8 mouse cellular contexts compared by ENCODE assay signal in the genomic region with DNA sequence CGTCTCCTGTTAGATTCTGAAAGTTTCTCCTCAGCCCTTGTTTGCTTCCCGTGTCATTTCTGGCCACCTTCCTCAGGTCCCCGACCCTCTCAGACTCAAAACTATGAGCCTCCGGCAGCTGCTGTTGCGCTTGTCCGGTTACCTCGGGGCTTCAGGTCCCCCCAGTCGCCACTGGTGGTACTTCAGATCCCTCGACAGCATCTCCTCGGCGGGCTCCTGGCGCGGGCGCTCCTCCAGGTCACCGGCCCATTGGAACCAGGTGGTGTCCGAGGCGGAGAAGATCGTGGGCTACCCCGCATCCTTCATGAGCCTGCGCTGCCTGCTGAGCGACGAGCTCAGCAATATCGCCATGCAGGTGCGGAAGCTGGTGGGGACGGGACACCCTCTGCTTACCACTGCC. TPM values are rescaled to one million over a fixed set of nuclear protein-coding genes. Genes with fewer than 3 reads are reported as not detected.
DNase-seq lines count a peak whose midpoint lies in the region; ATAC-seq and TF ChIP-seq lines count a peak whose summit lies in the region.

No protein-coding gene starts in this region.

- ATAC-seq in frontal cortex, adult (ENCODE audit: low TSS enrichment) = peak; percentile 10; the same call in 1 of the 2 replicates
- ATAC-seq in heart, postnatal 0 days (ENCODE audit: insufficient read depth, low read depth) = peak; percentile 17
- peak; percentile 28 for ATAC-seq in limb, embryonic 14.5 days (ENCODE audit: low FRiP score, low read depth)
- peak; percentile 69 for ATAC-seq in midbrain, embryonic 16.5 days

- 1% methylated on average over 25 of the region's 25 CpGs for WGBS in heart, postnatal 0 days
- 0% methylated on average over 25 of the region's 25 CpGs for WGBS in limb, embryonic 14.5 days
- under 1% methylated on average over 25 of the region's 25 CpGs for WGBS in midbrain, embryonic 16.5 days

- H3K9me3 ChIP-seq in heart, postnatal 0 days (replicated peaks; ENCODE audit: control insufficient read depth, low read length) = no peaks in the 10 kb centered on the region
- no peaks in the 10 kb centered on the region for H3K9me3 ChIP-seq in limb, embryonic 14.5 days (ENCODE audit: control insufficient read depth, low read length)
- H3K9me3 ChIP-seq in midbrain, embryonic 16.5 days (replicated peaks; ENCODE audit: control insufficient read depth, low read length, poor library complexity, severe bottlenecking) = no peaks in the 10 kb centered on the region

- H3K4me2 ChIP-seq in heart, postnatal 0 days (ENCODE audit: low read depth, low read length) = peak overlapping the region; percentile 93
- H3K4me2 ChIP-seq in limb, embryonic 14.5 days (replicated peaks; ENCODE audit: low read depth, low read length, severe bottlenecking) = peak overlapping the region; percentile 83
- peak overlapping the region; percentile 94 for H3K4me2 ChIP-seq in midbrain, embryonic 16.5 days (ENCODE audit: low read length)

- H3K36me3 ChIP-seq in heart, postnatal 0 days (replicated peaks; ENCODE audit: control insufficient read depth, insufficient read depth, low read length) = no peaks in the 10 kb centered on the region
- H3K36me3 ChIP-seq in limb, embryonic 14.5 days (ENCODE audit: control insufficient read depth, insufficient read depth, low read length) = no peaks in the 10 kb centered on the region
- no peaks in the 10 kb centered on the region for H3K36me3 ChIP-seq in midbrain, embryonic 16.5 days (ENCODE audit: control insufficient read depth, insufficient read depth, low read length)

- peaks cover 12% of the 10 kb centered on the region for H3K4me1 ChIP-seq in heart, postnatal 0 days (ENCODE audit: control insufficient read depth, insufficient read depth)
- H3K4me1 ChIP-seq in limb, embryonic 14.5 days (ENCODE audit: control insufficient read depth, insufficient read depth, low read length) = peaks cover 7% of the 10 kb centered on the region
- H3K4me1 ChIP-seq in midbrain, embryonic 16.5 days (ENCODE audit: control insufficient read depth, insufficient read depth, low read length) = peaks cover 10% of the 10 kb centered on the region

- peak overlapping the region; percentile 95 for H3K27ac ChIP-seq in heart, postnatal 0 days (ENCODE audit: low read depth)
- H3K27ac ChIP-seq in limb, embryonic 14.5 days (replicated peaks; ENCODE audit: low read depth, low read length) = peak overlapping the region; percentile 85
- H3K27ac ChIP-seq in midbrain, embryonic 16.5 days (ENCODE audit: low read length) = peak overlapping the region; percentile 97

- H3K27me3 ChIP-seq in heart, postnatal 0 days (ENCODE audit: control insufficient read depth, insufficient read depth, low read length) = no peaks in the 10 kb centered on the region
- no peaks in the 10 kb centered on the region for H3K27me3 ChIP-seq in limb, embryonic 14.5 days (ENCODE audit: control insufficient read depth, insufficient read depth, low read length)
- no peaks in the 10 kb centered on the region for H3K27me3 ChIP-seq in midbrain, embryonic 16.5 days (ENCODE audit: control insufficient read depth, insufficient read depth, low read depth, low read length)

- no peak for TF ChIP-seq POLR2A in limb, embryonic 14.5 days (IDR thresholded peaks at IDR 0.05; ENCODE audit: borderline replicate concordance, extremely low read depth, insufficient read depth, insufficient read length)

- H3K4me3 ChIP-seq in heart, postnatal 0 days (ENCODE audit: low read depth, low read length) = peak overlapping the region; percentile 95
- peak overlapping the region; percentile 63 for H3K4me3 ChIP-seq in limb, embryonic 14.5 days (replicated peaks; ENCODE audit: low read length)
- peak overlapping the region; percentile 83 for H3K4me3 ChIP-seq in midbrain, embryonic 16.5 days (ENCODE audit: low read depth, low read length)

- no peak for DNase-seq in frontal cortex, adult 2 months (ENCODE audit: extremely low spot score in 1 of 2, low spot score in 1 of 2)
- DNase-seq in urinary bladder, postnatal 4 days (ENCODE audit: low spot score in 2 of 2) = peak; percentile 30 to 61
- no peak for DNase-seq in urinary bladder, postnatal 25 days (ENCODE audit: low spot score)
- DNase-seq in heart, postnatal 0 days (ENCODE audit: low spot score) = peak; percentile 10
- no peak for DNase-seq in limb, embryonic 14.5 days (ENCODE audit: low spot score)
- DNase-seq in layer of hippocampus, postnatal 36 days = no peak

- no peak for TF ChIP-seq CTCF in heart, postnatal 0 days (IDR thresholded peaks at IDR 0.05; ENCODE audit: low read depth)

- TF ChIP-seq EP300 in heart, postnatal 0 days (IDR thresholded peaks at IDR 0.05; ENCODE audit: low read depth) = no peak

- peak overlapping the region; percentile 91 for H3K9ac ChIP-seq in heart, postnatal 0 days (replicated peaks; ENCODE audit: low read depth, low read length)
- peak overlapping the region; percentile 81 for H3K9ac ChIP-seq in limb, embryonic 14.5 days (ENCODE audit: low read depth, low read length, severe bottlenecking)
- H3K9ac ChIP-seq in midbrain, embryonic 16.5 days (ENCODE audit: low read depth, low read length) = peak overlapping the region; percentile 65

RNA-seq across cellular contexts. Expression of a gene that starts 0.4 kb away (rescaled TPM):
- polyA plus RNA-seq in frontal cortex, adult 2 months (2012; rRNA removed) = 10.4 and 12.6 TPM in 2 replicates
- 15.0 and 28.9 TPM in 2 replicates for total RNA-seq in heart, postnatal 0 days (2014; rRNA removed; ENCODE audit: low replicate concordance)
- 14.1 and 14.7 TPM in 2 replicates for polyA plus RNA-seq in heart, postnatal 0 days (2015; fragmentation: Nextera tagmentation; extraction: Ambion mirVana)
- polyA plus RNA-seq in limb, embryonic 14.5 days (2012; rRNA removed) = 8.8 and 9.5 TPM in 2 replicates
- polyA plus RNA-seq in limb, embryonic 14.5 days (2014; fragmentation: Nextera tagmentation; extraction: Ambion mirVana) = 9.3 and 10.1 TPM in 2 replicates
- 16.8 and 21.6 TPM in 2 replicates for polyA plus RNA-seq in midbrain, embryonic 16.5 days (2015; fragmentation: Nextera tagmentation; extraction: Ambion mirVana)
- total RNA-seq in layer of hippocampus, postnatal 36 days (2021) = 10 to 100 TPM; 14.0 to 19.2 TPM

RNA-seq across cellular contexts. Expression of a gene that starts 47.2 kb away (rescaled TPM):
- 2.9 and 3.9 TPM in 2 replicates for polyA plus RNA-seq in frontal cortex, adult 2 months (2012; rRNA removed)
- 0.11 and 0.43 TPM in 2 replicates for total RNA-seq in heart, postnatal 0 days (2014; rRNA removed; ENCODE audit: low replicate concordance)
- 1.1 and 1.2 TPM in 2 replicates for polyA plus RNA-seq in heart, postnatal 0 days (2015; fragmentation: Nextera tagmentation; extraction: Ambion mirVana)
- 1.9 and 2.4 TPM in 2 replicates for polyA plus RNA-seq in limb, embryonic 14.5 days (2012; rRNA removed)
- 1.1 and 1.4 TPM in 2 replicates for polyA plus RNA-seq in limb, embryonic 14.5 days (2014; fragmentation: Nextera tagmentation; extraction: Ambion mirVana)
- 1.8 and 2.6 TPM in 2 replicates for polyA plus RNA-seq in midbrain, embryonic 16.5 days (2015; fragmentation: Nextera tagmentation; extraction: Ambion mirVana)
- total RNA-seq in layer of hippocampus, postnatal 36 days (2021) = 1 to 10 TPM; 1.8 to 1.9 TPM

RNA-seq across cellular contexts. Expression of a gene that starts 47.3 kb away (rescaled TPM):
- 26.0 and 26.1 TPM in 2 replicates for polyA plus RNA-seq in frontal cortex, adult 2 months (2012; rRNA removed)
- total RNA-seq in heart, postnatal 0 days (2014; rRNA removed; ENCODE audit: low replicate concordance) = 2.6 and 3.9 TPM in 2 replicates
- 2.5 and 3.0 TPM in 2 replicates for polyA plus RNA-seq in heart, postnatal 0 days (2015; fragmentation: Nextera tagmentation; extraction: Ambion mirVana)
- polyA plus RNA-seq in limb, embryonic 14.5 days (2012; rRNA removed) = 6.2 and 7.6 TPM in 2 replicates
- 4.9 TPM in 2 replicates for polyA plus RNA-seq in limb, embryonic 14.5 days (2014; fragmentation: Nextera tagmentation; extraction: Ambion mirVana)
- polyA plus RNA-seq in midbrain, embryonic 16.5 days (2015; fragmentation: Nextera tagmentation; extraction: Ambion mirVana) = 12.4 and 14.4 TPM in 2 replicates
- 10 to 100 TPM; 83.0 to 84.4 TPM for total RNA-seq in layer of hippocampus, postnatal 36 days (2021)

Comparison
In these comparisons a context has a peak if more than half of its experiments do, and no peak if none do; other contexts are left out.
1. DNase-seq: peak in urinary bladder, postnatal 4 days (2 of 2) and heart, postnatal 0 days (single experiment); none in frontal cortex, adult 2 months (0 of 2), urinary bladder, postnatal 25 days (single experiment), limb, embryonic 14.5 days (single experiment) and layer of hippocampus, postnatal 36 days (0 of 2).
2. ATAC-seq: peak in every context shown above with its lines; median percentile 69 in midbrain, embryonic 16.5 days; 28 in limb, embryonic 14.5 days; 17 in heart, postnatal 0 days; 10 in frontal cortex, adult.
3. Peak in every context shown above with its lines, with median percentiles within 50 percentile points of each other: H3K27ac ChIP-seq, H3K4me2 ChIP-seq, H3K4me3 ChIP-seq and H3K9ac ChIP-seq.